Mouse (Mus musculus) adrenal gland, postnatal 36 days (tissue): ENCODE measurements around the gene Npas2. TPM values are rescaled to one million over a fixed set of nuclear protein-coding genes. Genes with fewer than 3 reads are reported as not detected.
A peak's percentile ranks its signal among the peaks of the same experiment; 100 is the strongest.

ENCODE experiments used
- DNase-seq, 2 experiments: peaks; one replicate each; pipeline ENCODE4 v3.0.0; 2021; ENCODE audit warnings: mixed read lengths in 1 of 2
- total RNA-seq, 2 experiments: library from RNA; stranded (reverse); gene quantifications; 2 replicates each; pipeline ENCODE4 v1.2.3; 2021

Gene Npas2
- total RNA-seq, 2 experiments from 2014 or later: 1.2 to 5.0 TPM

- peak; percentile 74 to 81 for DNase-seq
Measured at GRCm38 (mm10) chr1:39284786-39285185, 91.3 kb downstream of the Npas2 start.

- no peak for DNase-seq
Measured at GRCm38 (mm10) chr1:39287076-39287475, 93.5 kb downstream of the Npas2 start.

- DNase-seq: no peak
Measured at GRCm38 (mm10) chr1:39287831-39288230, 94.3 kb downstream of the Npas2 start.

DNA sequence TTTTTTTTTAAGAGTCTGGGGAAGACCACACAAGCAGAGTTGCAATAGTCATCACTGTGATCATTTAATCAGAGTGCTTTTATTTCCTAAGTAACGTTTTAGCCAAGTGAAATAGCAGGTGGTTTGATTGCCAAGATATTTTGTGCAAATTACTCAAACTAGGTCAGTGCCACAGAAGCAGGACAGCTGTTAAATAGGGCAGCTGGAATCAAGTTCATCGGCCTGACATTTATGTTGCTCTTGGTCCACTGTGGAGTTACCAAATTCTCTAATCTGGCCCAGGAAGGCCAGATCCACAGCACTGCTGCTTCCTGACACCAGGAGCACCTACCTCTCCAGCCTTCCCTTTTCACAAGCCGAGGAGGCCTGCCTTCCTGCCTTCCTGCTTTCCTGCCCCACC lies 94.9 kb downstream of the Npas2 start:
- DNase-seq: no peak

DNA sequence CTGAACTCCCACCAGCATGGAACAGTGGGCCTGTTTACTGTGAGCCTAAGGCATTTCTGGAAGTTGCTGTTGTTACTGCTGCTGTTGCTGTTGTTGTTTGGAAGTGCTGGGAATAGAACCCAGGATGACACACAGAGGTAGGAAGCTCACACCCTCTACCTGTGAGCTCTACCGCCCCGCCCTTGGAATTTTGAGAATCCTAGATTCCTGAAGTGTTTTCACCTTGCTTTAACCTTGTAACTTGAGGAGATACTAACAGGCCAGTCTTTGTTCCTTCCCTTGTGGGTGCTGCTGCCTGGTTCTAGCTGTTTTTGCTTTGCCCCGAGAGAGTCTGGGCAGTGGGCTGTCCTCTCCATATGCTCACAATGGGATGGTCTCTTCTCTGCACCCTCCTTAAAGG lies 98.5 kb downstream of the Npas2 start:
- no peak for DNase-seq

DNA sequence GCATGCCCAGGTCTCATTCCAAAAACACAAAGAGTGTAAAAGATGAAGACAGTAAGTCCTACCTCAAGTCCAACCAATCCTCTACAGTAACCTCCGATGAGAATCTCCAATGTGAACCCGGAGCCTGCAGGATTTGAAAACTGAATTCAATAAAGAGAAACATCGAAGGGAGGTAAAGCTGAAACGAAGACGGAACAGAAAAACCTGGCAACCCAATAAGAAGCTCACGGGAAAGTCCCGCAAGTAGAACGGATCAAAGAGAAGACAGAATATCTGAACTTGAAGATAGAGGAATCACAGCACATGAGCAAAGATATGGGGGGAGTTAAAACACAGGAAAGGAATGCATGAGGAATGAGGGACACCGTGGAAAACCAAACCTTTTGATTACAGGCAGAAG lies 104.8 kb downstream of the Npas2 start:
- DNase-seq: no peak

DNA sequence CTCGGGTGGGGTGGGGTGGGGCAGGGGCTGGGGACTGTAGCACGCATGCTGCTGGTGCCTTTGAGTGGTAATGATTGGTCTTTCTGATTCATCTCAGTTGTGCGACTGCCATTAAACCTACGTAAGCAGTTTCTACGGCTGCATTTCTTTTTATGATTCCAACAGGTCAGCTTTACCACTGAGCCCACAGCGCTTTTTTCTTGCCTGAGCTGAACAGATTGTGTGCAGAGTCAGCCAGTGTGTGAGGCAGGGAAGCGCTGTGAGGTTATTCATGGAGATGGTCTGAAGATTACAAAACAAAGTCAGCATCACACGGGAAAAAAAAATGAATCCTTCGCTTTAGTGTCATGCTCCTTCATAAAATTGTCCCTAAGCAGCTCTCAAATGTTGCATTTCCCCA lies 106.7 kb downstream of the Npas2 start:
- DNase-seq: no peak

DNA sequence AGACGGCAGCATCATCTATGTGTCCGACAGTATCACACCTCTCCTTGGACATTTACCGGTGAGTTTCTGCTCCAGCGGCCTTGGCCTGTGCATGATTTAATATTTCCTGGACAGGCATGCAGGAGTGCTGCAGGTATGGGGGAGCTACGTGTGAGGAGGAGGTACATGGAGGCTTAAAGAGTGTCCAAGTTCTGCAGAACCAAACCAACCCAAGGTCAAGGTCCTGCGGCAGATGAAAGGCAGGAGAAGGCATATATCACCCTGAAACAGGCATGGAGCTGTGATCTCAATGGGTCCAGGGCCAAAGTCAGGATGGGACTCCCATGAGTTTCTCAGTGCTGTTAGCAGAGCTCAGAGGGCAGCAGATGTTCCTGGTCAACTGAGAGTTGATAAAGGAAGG lies 107.1 kb downstream of the Npas2 start:
- DNase-seq: peak; percentile 62 to 63

DNA sequence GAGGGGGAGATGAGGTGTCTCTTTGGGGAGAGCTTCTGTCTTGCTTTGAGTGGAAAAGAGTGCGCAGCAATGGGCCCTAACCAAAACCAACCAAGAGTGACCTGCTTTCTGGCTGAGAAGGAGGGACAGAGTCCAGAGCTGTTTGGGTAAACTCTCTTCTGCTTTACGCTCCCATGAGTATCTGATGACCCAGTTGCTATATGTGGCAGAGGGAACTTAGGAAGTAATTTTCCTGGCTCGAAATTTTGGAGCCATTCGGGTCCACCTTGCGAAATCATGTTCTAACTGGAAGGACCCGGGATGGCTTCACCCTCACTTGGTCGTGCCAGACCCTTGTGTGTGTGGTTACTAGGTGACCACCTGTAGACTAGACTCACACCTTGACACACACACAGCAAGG lies 108.7 kb downstream of the Npas2 start:
- no peak for DNase-seq

GRCm38 (mm10) chr1:39303054-39303649 lies 109.6 kb downstream of the Npas2 start:
- DNase-seq: no peak

DNA sequence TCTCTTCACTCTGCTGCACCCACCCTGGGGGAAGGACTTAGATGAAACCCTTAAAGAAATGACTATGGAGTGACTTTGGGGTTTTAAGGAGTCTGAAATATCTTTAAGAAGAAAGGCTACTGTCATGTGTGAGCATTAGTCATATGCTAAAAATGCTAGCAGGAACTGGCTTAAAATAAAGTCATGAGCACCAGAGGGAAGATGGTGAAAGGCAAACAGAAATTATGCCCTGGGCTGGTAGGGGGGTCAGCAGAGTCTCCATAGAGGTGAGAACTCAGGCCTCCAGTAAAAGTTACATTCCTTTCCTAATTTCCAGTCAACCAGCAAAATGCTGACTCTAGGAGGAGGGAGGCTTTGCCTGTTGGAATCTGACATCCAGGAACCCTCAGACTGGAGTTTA lies 113.8 kb downstream of the Npas2 start:
- no peak for DNase-seq

- no peak for DNase-seq
Measured at GRCm38 (mm10) chr1:39307971-39308370, 114.4 kb downstream of the Npas2 start.

- no peak for DNase-seq
Measured at GRCm38 (mm10) chr1:39309548-39309947, 116.0 kb downstream of the Npas2 start.

GRCm38 (mm10) chr1:39312345-39312967 lies 118.9 kb downstream of the Npas2 start:
- DNase-seq: no peak

DNA sequence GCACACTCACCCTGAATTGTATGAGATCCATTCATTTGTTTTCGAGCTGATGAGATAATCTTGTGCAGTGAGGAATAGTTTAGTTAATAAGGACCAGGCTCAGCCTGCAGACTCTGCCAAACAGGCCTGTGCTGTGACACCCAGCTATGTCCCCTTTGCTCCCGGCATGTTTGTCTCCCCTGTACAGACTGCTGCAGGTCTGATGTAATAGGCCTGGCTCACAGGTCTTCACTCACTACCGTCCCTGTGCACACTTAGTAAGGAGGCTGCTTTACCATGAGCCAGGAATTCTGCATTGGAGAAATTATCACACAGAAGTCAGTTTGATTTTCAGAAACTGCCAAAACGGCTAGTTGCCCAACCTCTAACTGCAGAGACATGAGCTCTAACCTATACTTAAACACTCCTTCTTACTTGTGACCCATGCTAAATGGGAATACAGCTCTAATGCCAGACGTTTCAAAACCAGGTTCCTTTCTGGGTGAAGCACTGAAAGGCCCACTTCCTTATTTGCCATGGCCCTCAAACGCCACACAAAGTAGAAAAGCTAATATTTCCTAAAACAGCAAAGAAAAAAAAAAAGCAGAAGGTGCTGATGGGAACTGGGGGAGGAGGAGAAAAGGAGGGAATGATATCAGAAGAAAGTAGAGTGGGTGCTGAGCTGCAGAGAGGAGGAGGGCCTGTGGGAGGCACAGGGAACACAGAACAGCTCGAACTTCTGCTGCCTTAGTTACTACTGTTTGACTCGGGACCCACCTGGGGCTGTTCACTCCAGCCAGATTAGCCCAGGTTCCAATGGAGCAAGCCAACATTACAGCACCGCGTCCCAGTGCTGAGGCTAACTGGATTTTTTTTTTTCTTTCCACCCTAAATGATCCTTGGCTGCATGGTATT lies 120.1 kb downstream of the Npas2 start:
- DNase-seq: no peak

GRCm38 (mm10) chr1:39317935-39318334 lies 124.4 kb downstream of the Npas2 start:
- peak; percentile 46 to 59 for DNase-seq

DNA sequence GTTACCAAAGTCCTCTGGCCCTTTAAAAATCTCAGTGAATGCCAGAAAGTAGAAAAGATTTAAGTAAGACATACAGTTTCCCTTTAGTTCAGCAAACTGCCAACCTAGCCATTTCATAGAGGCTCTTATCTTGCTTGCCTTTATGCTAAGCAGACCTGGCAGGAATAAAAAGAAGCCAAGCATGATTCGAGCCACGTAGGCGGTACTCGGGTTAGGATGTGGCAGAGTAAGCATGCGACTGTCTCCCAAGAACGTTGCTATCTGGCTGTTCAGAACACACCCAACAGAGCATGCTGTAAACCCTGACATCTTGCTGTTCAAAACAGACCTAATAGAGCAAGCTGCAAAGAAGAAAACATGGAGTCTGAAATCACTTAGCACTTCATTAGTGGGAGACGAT lies 125.3 kb downstream of the Npas2 start:
- no peak for DNase-seq

DNA sequence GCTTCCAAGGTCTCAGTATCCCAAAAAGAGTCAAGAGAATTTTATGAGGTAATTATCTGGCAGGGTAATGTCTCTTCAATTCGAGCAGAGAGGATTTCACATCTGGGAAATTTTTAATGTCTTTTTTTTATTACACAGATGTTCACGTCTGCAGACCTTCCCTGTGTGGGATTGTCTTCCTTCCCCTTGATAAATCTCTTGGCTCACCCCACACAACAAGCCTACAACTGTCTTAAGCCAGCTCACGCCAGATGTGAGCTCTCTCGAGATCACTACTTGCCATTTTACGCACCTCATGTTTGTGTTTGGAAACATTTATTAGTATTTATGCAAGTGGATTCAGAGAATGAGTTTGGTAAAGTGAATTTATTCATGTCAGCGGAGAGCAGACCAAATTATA lies 128.4 kb downstream of the Npas2 start:
- no peak for DNase-seq

- DNase-seq: no peak
Measured at GRCm38 (mm10) chr1:39325228-39325627, 131.7 kb downstream of the Npas2 start.

DNA sequence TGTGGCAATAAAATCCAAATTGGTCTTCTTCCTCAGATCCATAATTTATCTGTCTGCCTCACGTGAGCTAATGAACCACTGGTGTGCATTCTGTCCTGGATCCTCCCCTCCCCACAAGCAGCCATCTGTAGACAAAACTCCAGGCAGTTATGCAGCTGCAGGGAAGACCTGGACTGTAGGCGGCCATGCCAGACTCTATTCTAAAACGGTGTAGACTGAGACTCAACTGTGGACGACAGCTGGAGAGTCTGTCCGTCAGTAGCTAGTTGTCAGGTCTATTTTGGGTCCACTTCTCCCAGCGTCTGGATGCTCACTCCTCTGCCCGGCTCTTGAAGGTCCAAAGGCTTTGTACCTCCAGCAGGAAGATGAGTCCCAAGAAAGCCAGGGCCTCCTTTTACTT lies 134.0 kb downstream of the Npas2 start:
- no peak for DNase-seq

- peak; percentile 9 to 26 for DNase-seq
Measured at GRCm38 (mm10) chr1:39330857-39331594, 137.5 kb downstream of the Npas2 start.

- no peak for DNase-seq
Measured at GRCm38 (mm10) chr1:39332456-39332855, 138.9 kb downstream of the Npas2 start.
